Mouse (Mus musculus) left cerebral cortex, adult 11 months (tissue): Measurements from ENCODE around the gene Thbs2.

Source experiments
- DNase-seq: peaks from one replicate; pipeline ENCODE4 v3.0.0; 2022; ENCODE audit warnings: low spot score

The Thbs2 gene

GRCm38 (mm10) chr17:14696281-14696795, 2.3 kb upstream of the Thbs2 start:
- DNase-seq, result no peak

- DNase-seq, result no peak
These were observed 714 bp downstream of the Thbs2 start for GRCm38 (mm10) chr17:14693048-14693993.

- no peak for DNase-seq
These were observed 2.1 kb downstream of the Thbs2 start for GRCm38 (mm10) chr17:14691901-14692300.

- no peak for DNase-seq
These were observed 2.8 kb downstream of the Thbs2 start for GRCm38 (mm10) chr17:14691197-14691596.

GRCm38 (mm10) chr17:14682836-14683235, 11.2 kb downstream of the Thbs2 start:
- no peak for DNase-seq

- DNase-seq, result no peak
These were observed 13.0 kb downstream of the Thbs2 start for GRCm38 (mm10) chr17:14681047-14681446.

- no peak for DNase-seq
These were observed 16.8 kb downstream of the Thbs2 start for GRCm38 (mm10) chr17:14677198-14677597.

GRCm38 (mm10) chr17:14675517-14675916, 18.5 kb downstream of the Thbs2 start:
- no peak for DNase-seq

GRCm38 (mm10) chr17:14672402-14672801, 21.6 kb downstream of the Thbs2 start:
- DNase-seq, result peak; percentile 30

GRCm38 (mm10) chr17:14667225-14667624, 26.8 kb downstream of the Thbs2 start:
- DNase-seq, result no peak

- no peak for DNase-seq
These were observed 27.6 kb downstream of the Thbs2 start for GRCm38 (mm10) chr17:14666451-14666850.

GRCm38 (mm10) chr17:14663366-14663765, 30.7 kb downstream of the Thbs2 start:
- no peak for DNase-seq

GRCm38 (mm10) chr17:14662409-14662808, 31.6 kb downstream of the Thbs2 start:
- DNase-seq, result no peak

- no peak for DNase-seq
These were observed 34.3 kb downstream of the Thbs2 start for GRCm38 (mm10) chr17:14659746-14660145.

- no peak for DNase-seq
These were observed 35.9 kb downstream of the Thbs2 start for GRCm38 (mm10) chr17:14658123-14658522.

GRCm38 (mm10) chr17:14657123-14657522, 36.9 kb downstream of the Thbs2 start:
- no peak for DNase-seq

GRCm38 (mm10) chr17:14654981-14655380, 39.1 kb downstream of the Thbs2 start:
- no peak for DNase-seq

GRCm38 (mm10) chr17:14652013-14652412, 42.0 kb downstream of the Thbs2 start:
- no peak for DNase-seq

- no peak for DNase-seq
These were observed 45.9 kb downstream of the Thbs2 start for GRCm38 (mm10) chr17:14647996-14648640.

- no peak for DNase-seq
These were observed 50.0 kb downstream of the Thbs2 start for GRCm38 (mm10) chr17:14643996-14644395.

- DNase-seq, result no peak
These were observed 53.5 kb downstream of the Thbs2 start for GRCm38 (mm10) chr17:14640351-14641115.
